Mouse (Mus musculus) adrenal gland, adult 10 weeks (tissue): ENCODE measurements around the gene Rnf187. TPM values are rescaled to one million over a fixed set of nuclear protein-coding genes. Genes with fewer than 3 reads are reported as not detected.

Experiments used
- polyA plus RNA-seq: library from polyadenylated mRNA; stranded (reverse); fragments of 350-450 nt; fragmentation: Illumina TruSeq; extraction: RNeasy Lipid Tissue Mini Kit (QIAGEN cat#74804); gene quantifications from one replicate; pipeline ENCODE4 v1.2.3, GENCODE M21; 2014; ENCODE audit warnings: low read depth, low replicate concordance

Rnf187 gene
- polyA plus RNA-seq: 13.2 TPM

DNA sequence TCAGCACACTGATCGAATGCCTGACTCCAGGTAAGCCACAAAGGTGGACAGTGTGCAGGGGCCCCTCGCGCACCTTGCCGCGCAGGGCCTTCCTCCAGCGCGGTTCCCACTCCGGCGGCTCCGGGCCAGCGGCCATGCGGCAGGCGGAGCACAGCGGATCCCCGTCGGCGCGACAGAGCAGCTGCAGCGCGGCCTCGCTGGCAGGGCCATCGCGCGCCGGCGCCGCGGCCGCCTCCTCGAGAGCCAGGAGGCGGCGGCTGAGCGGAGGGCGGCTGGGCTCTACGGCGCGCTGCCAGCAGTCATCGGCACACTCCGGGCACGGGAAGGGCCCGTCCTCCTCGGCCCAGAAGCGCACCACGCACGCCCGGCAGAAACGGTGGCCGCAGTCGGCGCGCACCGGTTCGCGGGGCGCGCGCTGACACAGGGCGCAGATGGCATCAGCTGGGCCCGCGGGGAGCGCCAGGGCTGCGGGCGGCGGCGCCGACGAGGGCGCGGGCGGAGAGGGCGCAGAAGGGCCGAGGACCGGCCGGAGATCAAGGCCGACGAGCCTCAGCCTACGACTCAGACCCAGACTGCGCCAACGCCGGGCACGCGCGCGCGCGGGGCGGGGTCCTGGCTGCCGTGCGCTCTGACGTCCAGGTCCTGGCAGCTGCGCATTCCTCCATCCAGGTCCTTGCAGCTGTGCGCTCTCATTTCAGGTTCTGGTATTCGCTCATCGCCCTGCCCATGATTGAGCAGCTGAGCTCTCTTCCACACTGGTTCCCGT is at the start of gene Rnf187:
Gene Rnf187 (minus strand): TSS at position 595 of the 766 bp plus-strand sequence.

DNA sequence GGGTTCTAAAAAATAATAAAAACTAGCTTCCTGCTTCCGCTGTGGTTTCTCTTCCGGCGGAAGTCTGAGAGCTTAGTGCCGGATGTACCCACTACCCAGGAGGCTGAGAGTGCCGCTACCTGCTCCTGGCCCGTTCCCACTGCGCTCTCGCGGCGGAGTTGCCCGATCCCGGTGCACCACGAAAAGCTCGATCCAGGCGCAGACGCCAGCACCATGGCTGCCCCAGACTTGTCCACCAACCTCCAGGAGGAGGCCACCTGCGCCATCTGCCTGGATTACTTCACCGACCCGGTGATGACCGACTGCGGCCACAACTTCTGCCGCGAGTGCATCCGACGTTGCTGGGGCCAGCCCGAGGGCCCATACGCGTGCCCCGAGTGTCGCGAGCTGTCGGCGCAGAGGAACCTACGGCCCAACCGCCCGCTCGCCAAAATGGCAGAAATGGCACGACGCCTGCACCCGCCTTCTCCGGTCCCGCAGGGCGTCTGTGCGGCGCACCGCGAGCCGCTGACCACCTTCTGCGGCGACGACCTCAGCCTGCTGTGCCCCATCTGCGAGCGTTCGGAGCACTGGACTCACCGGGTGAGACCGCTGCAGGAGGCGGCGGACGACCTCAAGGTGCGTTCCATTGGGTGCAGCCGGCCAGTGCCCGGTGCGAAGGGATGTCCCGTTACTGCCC is 39.5 kb upstream of the Rnf187 start, which contains the start of gene Trim11:
Gene Trim11 (plus strand): TSS at position 67 of the 679 bp plus-strand sequence.

GRCm38 (mm10) chr11:58954420-58955142 is 15.9 kb upstream of the Rnf187 start, which contains the start of the genes Hist3h2a and Trim17:
Gene Hist3h2a (plus strand): TSS chr11:58954685.
Gene Trim17 (plus strand): TSS chr11:58954685.

DNA sequence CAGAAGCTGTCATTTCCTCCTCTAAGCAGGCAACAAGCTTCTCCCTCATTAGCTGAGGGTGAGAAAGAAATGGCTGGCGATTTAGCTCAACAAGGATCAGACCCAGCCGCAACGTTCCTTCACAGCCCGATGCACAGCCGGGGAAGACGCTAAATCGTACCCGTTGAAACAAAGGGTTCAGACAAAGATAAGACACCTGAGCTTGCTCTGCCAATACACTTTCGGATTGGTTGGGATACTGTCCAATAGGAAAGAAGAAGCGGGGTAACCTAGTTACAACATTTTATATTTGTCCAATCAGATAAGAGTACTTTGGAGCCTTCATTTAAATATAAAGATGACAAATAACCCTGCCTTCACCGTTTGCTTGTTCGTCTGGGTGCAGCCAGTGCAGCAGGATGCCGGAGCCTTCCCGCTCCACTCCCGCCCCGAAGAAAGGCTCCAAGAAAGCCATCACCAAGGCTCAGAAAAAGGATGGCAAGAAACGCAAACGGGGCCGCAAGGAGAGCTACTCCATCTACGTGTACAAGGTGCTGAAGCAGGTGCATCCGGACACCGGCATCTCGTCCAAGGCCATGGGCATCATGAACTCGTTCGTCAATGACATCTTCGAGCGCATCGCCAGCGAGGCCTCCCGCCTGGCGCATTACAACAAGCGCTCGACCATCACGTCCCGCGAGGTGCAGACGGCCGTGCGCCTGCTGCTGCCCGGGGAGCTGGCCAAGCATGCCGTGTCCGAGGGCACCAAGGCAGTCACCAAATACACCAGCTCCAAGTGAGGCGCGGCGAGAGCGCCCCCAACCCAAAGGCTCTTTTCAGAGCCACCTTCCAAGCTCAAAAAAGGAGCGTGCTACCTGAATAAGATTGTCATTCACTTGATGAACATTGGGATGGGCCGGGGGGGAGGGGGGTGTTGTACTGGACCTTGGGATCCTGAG is 10.1 kb upstream of the Rnf187 start, which contains the start of gene Hist3h2ba:
Gene Hist3h2ba (plus strand): TSS at position 379 of the 938 bp plus-strand sequence.

DNA sequence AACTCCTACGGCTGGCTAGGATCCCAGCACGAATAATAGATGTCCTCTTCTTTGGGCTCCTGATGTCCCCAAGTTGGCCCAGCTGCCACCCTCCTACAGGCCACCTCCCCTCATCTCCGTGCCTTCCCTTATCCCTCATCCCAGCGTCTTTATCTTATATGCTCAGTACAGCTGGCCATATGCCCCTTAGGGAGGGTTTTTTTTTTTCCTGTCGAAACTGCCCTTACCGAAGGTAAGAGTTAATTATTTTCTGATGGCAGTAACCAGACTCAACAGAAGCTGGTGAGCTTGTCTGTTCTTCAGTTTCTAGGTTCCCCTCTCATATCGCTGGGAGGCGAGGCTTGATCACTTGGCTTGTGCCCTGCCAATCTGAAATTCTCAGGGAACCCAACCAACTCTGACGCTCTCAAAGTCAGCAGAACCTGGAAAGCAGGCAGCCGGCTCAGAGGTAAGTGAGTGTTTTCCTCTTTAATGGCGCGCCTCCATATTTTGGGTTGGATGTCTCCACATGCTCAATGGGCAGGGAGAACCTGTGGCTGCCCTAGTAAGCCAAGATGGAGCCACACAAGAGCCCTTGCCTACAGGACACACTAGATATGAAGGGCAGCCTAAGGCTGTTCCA is 20.9 kb downstream of the Rnf187 start, which contains the start of gene Btnl10:
Gene Btnl10 (plus strand): TSS at position 164 of the 622 bp plus-strand sequence.

DNA sequence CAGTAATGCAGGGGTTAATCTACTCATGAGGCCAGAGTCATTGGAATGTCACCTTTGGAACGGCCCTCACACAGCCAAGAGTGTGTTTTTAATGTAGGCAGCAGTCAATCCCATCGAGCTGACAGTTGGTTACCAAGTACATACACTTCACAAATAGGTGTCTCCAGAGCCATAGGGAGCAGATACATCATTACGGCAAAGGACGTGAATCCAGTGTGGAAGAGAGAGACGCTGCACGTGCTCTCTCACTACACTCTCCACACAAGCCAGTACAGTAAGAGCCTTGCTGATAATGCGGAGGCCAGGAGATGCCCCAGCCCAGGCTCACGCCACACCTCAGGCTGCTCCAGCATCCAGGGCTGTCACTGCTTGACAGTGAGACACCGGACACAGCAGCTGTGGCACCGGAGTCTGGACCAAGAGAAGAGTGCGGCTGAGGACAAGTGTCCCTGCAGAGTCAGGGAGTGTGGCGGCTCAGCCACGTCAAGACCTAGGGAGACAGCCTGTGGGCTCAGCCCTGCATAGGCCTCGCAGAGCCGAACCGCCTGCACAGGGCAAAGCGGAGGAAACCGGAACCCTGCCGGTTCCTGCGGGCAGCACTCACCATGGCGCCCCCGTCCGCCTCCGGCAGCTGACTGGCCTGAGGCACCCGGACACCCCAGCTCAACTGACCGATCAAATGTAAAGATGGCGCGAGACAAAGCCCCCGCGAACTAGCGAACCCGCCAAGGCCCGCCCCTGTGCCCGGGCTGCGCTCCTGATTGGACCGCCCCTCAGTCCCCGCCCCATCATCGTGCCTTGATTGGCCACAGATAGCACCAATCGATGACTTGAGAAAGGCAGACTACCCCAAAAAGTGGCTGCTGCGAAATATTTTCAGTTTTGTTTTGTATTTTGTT is 35.0 kb downstream of the Rnf187 start, which contains the start of gene Zfp39:
Gene Zfp39 (minus strand): TSS at position 715 of the 899 bp plus-strand sequence.

Other genes with a start within 250 kb of the Rnf187 start
- not detected for gene Olfr319, start 239.8 kb downstream of the Rnf187 start, polyA plus RNA-seq
- gene Olfr318, start 214.9 kb downstream of the Rnf187 start, polyA plus RNA-seq: not detected
- gene Olfr317, start 199.7 kb downstream of the Rnf187 start, polyA plus RNA-seq: not detected
- gene Olfr316, start 186.2 kb downstream of the Rnf187 start, polyA plus RNA-seq: not detected
- gene Olfr315, start 165.7 kb downstream of the Rnf187 start, polyA plus RNA-seq: not detected
- gene Olfr314, start 156.0 kb downstream of the Rnf187 start, polyA plus RNA-seq: not detected
- gene Fam183b, start 137.0 kb downstream of the Rnf187 start, polyA plus RNA-seq: 4.1 TPM
- gene Olfr313, start 123.9 kb downstream of the Rnf187 start, polyA plus RNA-seq: not detected
- not detected for gene Olfr312, start 109.7 kb downstream of the Rnf187 start, polyA plus RNA-seq
- gene Olfr311, start 99.7 kb downstream of the Rnf187 start, polyA plus RNA-seq: not detected
- gene Gm12258, start 91.8 kb downstream of the Rnf187 start, polyA plus RNA-seq: 5.5 TPM
- gene 2810021J22Rik, start 71.7 kb downstream of the Rnf187 start, polyA plus RNA-seq: 6.7 TPM
- gene Zfp39, start 34.7 kb downstream of the Rnf187 start, polyA plus RNA-seq: 5.9 TPM
- gene Btnl10, start 21.0 kb downstream of the Rnf187 start, polyA plus RNA-seq: not detected
- gene Hist3h2ba, start 10.0 kb upstream of the Rnf187 start, polyA plus RNA-seq: not detected
- gene Hist3h2a, start 15.8 kb upstream of the Rnf187 start, polyA plus RNA-seq: 13.1 TPM
- not detected for gene Trim17, start 15.8 kb upstream of the Rnf187 start, polyA plus RNA-seq
- gene Trim11, start 39.2 kb upstream of the Rnf187 start, polyA plus RNA-seq: 1.3 TPM
- not detected for gene Obscn, start 197.5 kb upstream of the Rnf187 start, polyA plus RNA-seq
- 1.2 TPM for gene Iba57, start 224.8 kb upstream of the Rnf187 start, polyA plus RNA-seq
- not detected for gene Gjc2, start 244.3 kb upstream of the Rnf187 start, polyA plus RNA-seq